Mouse (Mus musculus) kidney, postnatal 0 days (tissue): ENCODE results near the gene Gprin2. TPM values are rescaled to one million over a fixed set of nuclear protein-coding genes. Genes with fewer than 3 reads are reported as not detected.

ENCODE experiments used
- ATAC-seq: fragments of 200-750 bp; cut with Nextera tagmentation; replicated peaks from 2 replicates; pipeline ENCODE4 v1.8.0; 2017; ENCODE audit warnings: low read depth, moderate number of reproducible peaks, moderate TSS enrichment, moderate library complexity; ENCODE audit not compliant: low FRiP score
- DNase-seq: peaks from one replicate; pipeline ENCODE4 v3.0.0-alpha.2; 2016; ENCODE audit warnings: low spot score
- H3K27ac ChIP-seq: fragments of 300-500 bp; sonication (generic); 2 replicates; pipeline ENCODE4 v1.5.1; 2014; ENCODE audit warnings: mild to moderate bottlenecking
- H3K27me3 ChIP-seq: fragments of 300-500 bp; sonication (generic); 2 replicates; pipeline ENCODE4 v1.6.1; 2014; ENCODE audit warnings: low read length, mixed read lengths; ENCODE audit not compliant: insufficient read depth
- H3K36me3 ChIP-seq: fragments of 300-500 bp; sonication (generic); 2 replicates; pipeline ENCODE4 v1.6.1; 2014; ENCODE audit warnings: low read length, mixed read lengths; ENCODE audit not compliant: insufficient read depth
- H3K4me1 ChIP-seq: fragments of 300-500 bp; sonication (generic); replicated peaks from 2 replicates; pipeline ENCODE4 v1.6.1; 2014; ENCODE audit warnings: antibody characterized with exemption, low read length, mixed read lengths; ENCODE audit not compliant: insufficient read depth
- H3K4me2 ChIP-seq: fragments of 300-500 bp; sonication (generic); 2 replicates; pipeline ENCODE4 v1.6.1; 2014; ENCODE audit warnings: mild to moderate bottlenecking, low read length, moderate library complexity, mixed read lengths
- H3K4me3 ChIP-seq: fragments of 300-500 bp; sonication (generic); replicated peaks from 2 replicates; pipeline ENCODE4 v1.5.1; 2014; ENCODE audit warnings: low read depth, low read length
- H3K9ac ChIP-seq: fragments of 300-500 bp; sonication (generic); 2 replicates; pipeline ENCODE4 v1.6.1; 2014; ENCODE audit warnings: low read depth, low read length
- H3K9me3 ChIP-seq: fragments of 300-500 bp; sonication (generic); replicated peaks from 2 replicates; pipeline ENCODE4 v1.6.1; 2016; ENCODE audit warnings: low read length, inconsistent platforms, mixed read lengths
- CTCF ChIP-seq: IDR thresholded peaks from 2 replicates; pipeline ENCODE4 v1.5.1; 2016; ENCODE audit warnings: antibody characterized with exemption, low read depth, mild to moderate bottlenecking, moderate library complexity
- WGBS: fragments of 180-500 bp; shearing (Covaris S2); extraction: QIAGEN DNeasy Blood & Tissue Kit; methylation state at CpG from one replicate; pipeline ENCODE4 v1.1.7; 2014; 5-methylcytosine and 5-hydroxymethylcytosine counted together
- polyA plus RNA-seq: library from polyadenylated mRNA; unstranded; fragments of >200 nt; fragmentation: Nextera tagmentation; extraction: Ambion mirVana; gene quantifications from 2 replicates; pipeline ENCODE4 v1.2.1, GENCODE M21; 2015

Gprin2 gene
- 0.62 and 0.79 TPM in 2 replicates for polyA plus RNA-seq

DNA sequence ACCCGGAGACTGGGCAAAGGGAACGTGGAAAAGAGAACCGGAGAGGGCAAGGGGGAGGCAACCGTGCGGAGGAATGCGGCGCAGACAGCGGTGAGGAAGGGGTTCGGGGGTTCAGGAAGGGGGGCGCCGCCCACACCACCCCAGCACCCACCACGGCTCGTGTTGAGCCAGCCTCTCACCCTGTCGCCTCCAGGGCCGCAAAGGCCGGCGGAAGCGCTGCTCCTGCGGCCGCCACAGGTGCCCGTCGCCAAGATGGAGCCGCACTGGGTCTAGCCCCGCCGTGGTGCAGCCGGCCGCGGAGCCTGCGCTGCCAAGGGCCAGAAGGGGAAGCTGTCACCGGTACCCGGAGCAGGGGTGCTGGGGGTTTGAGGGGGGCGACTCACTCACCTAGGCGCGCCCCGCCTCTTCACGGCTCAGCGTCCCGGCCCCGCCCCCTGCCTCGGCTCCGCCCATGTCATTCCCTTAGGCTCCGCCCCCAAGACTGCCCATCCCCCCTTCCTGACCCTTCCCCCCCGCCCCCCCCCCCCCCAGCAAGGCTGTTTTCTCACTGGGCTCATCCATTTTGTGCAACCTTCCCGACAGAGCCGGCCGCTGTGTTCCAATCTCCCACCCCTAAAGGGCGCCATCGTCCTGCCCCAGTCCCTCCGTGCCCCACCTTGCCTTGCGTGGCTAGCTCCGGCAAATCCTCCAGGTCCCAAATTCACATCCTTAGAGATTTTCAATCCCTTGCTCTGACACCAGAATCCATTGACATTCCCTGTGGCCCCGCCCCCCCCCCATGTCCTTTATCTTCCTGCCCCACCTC, at the start of gene Gprin2:
TSS of gene Gprin2 (minus strand) at position 423 of the 805 bp plus-strand sequence.
- Histone ChIP-seq H3K27me3 (no peaks in the 10 kb centered on the region), H3K9me3 (no peaks in the 10 kb centered on the region), H3K4me1 (peaks cover 3% of the 10 kb centered on the region; the same call in 1 of the 2 replicates), H3K4me3 (peak within 1 kb of the TSS; percentile 65), H3K27ac (no peak within 1 kb of the TSS; the same call in 1 of the 2 replicates), H3K4me2 (peak within 1 kb of the TSS; percentile 97), H3K36me3 (no peaks in the 10 kb centered on the region), H3K9ac (peak within 1 kb of the TSS; percentile 62)
- ATAC-seq: peak; percentile 74
- 3% methylated on average over 37 of the region's 52 CpGs for WGBS
- peak; percentile 32 for DNase-seq
- TF ChIP-seq CTCF: no peak

DNA sequence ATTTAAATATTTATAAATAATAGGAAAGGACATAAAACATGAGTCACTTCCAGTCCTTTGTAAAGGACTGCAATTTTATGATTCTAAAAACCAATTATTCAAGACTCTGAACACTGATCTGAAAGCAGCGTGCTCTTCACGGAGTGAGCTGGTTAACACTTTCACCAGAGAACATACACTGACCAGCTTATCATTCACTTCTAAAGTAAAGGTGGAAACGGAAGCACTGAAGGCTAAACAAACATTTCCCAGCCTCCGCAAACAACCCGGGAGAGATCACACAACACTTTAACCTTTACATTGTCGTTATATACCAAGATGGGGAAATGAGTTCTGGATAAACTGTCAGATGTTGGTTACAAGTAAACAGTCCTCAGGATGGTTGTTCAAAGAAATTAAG, 39.2 kb upstream of the Gprin2 start:
- Histone ChIP-seq H3K27ac (no peak overlapping the region), H3K4me2 (no peak overlapping the region), H3K4me3 (no peak overlapping the region), H3K4me1 (no peaks in the 10 kb centered on the region), H3K27me3 (no peaks in the 10 kb centered on the region), H3K36me3 (no peaks in the 10 kb centered on the region), H3K9ac (no peak overlapping the region), H3K9me3 (no peaks in the 10 kb centered on the region)
- ATAC-seq (no peak), DNase-seq (no peak)
- WGBS: 68% methylated on average over 6 of the region's 6 CpGs
- no peak for TF ChIP-seq CTCF

DNA sequence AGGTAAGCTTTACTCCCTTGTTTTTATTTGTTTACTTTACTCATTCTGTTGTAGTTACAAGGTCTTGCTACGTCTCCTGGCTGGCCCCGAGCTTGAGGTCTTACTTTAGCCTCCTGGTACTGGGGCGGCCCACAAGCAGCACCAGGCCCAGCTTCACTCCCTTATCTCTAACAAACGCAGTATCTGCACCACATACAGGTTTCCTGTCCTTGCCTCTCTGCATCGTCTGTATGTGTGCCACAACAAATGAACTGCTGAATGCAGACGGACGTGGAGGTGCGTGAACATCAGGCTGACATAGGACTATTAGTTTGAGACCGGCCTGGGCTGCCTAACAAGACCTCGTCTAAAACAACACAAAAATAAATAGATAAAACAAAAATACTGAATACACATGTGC, 38.8 kb upstream of the Gprin2 start:
- TF ChIP-seq CTCF: no peak
- H3K4me3 ChIP-seq: no peak overlapping the region
- no peak for ATAC-seq
- no peaks in the 10 kb centered on the region for H3K36me3 ChIP-seq
- H3K9me3 ChIP-seq: no peaks in the 10 kb centered on the region
- no peak for DNase-seq
- no peaks in the 10 kb centered on the region for H3K4me1 ChIP-seq
- WGBS: 80% methylated on average over 10 of the region's 10 CpGs
- H3K4me2 ChIP-seq: no peak overlapping the region
- H3K9ac ChIP-seq: no peak overlapping the region
- no peak overlapping the region for H3K27ac ChIP-seq
- H3K27me3 ChIP-seq: no peaks in the 10 kb centered on the region

DNA sequence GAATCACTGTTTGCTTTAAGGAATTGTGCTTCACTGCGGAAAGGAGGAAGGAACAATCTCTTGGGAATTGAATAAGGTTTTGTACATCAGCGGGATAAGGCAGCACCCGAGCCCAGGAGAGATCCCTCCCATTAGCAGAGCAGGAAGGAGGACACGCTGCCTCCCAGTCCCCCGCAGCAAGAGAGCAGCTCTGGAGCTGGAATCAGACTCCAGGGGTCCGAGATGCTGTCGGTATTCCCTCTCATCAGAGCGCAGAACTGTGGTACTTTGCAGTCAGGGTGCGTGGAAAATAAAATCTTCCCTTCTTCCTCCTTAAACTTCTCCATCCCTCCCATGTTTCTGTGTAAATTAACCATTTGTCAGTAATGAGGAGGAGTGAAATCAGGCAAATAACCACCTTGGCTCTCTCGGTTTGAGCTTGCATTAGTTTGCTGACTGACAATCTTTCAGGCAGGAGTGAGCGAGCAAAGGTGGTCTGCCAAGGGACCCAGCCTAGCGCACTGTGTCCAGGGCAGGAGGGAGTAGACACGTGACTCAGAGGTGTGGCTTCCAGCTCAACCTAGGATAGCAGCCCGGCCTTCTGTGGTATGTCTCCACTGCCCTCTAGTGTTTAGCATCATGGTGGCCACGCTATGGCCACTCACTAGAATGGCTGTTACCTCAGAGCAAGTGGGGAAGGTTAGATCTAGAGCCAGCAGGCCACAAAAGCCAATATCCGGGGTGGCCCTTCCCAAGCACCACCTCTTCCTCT, 33.4 kb upstream of the Gprin2 start:
- Histone ChIP-seq H3K27ac (no peak overlapping the region), H3K4me2 (peak overlapping the region; percentile 54), H3K36me3 (no peaks in the 10 kb centered on the region), H3K4me1 (no peaks in the 10 kb centered on the region), H3K9me3 (no peaks in the 10 kb centered on the region), H3K9ac (peak overlapping the region; percentile 38), H3K27me3 (no peaks in the 10 kb centered on the region), H3K4me3 (peak overlapping the region; percentile 10)
- peak; percentile 96 for TF ChIP-seq CTCF
- WGBS: 4% methylated on average over 16 of the region's 16 CpGs
- ATAC-seq: peak; percentile 97
- DNase-seq: peak; percentile 96

DNA sequence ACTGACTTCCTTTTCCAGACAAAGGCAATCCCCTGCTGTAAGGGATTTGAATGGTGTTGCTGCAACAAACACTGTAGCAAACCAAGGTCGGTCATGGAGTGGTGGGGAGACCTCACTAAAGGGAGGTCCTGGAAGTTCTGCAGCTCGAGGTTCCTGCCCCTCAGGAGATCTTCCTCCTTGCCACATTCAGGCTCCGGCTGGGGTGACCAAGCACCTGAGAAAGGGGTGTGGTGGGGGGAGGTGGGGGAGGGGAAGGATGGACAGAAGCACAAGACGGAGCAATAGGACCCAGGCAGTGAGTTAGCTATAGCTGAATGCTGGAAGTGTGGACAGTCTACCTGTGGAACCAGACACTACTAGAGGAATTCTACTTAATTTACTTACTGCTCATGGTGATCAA, 32.4 kb upstream of the Gprin2 start:
- Histone ChIP-seq H3K36me3 (no peaks in the 10 kb centered on the region), H3K4me1 (no peaks in the 10 kb centered on the region), H3K27ac (no peak overlapping the region), H3K27me3 (no peaks in the 10 kb centered on the region), H3K9ac (no peak overlapping the region), H3K4me3 (no peak overlapping the region), H3K4me2 (no peak overlapping the region), H3K9me3 (no peaks in the 10 kb centered on the region)
- TF ChIP-seq CTCF: no peak
- ATAC-seq (no peak), DNase-seq (no peak)
- 79% methylated on average over 4 of the region's 4 CpGs for WGBS

DNA sequence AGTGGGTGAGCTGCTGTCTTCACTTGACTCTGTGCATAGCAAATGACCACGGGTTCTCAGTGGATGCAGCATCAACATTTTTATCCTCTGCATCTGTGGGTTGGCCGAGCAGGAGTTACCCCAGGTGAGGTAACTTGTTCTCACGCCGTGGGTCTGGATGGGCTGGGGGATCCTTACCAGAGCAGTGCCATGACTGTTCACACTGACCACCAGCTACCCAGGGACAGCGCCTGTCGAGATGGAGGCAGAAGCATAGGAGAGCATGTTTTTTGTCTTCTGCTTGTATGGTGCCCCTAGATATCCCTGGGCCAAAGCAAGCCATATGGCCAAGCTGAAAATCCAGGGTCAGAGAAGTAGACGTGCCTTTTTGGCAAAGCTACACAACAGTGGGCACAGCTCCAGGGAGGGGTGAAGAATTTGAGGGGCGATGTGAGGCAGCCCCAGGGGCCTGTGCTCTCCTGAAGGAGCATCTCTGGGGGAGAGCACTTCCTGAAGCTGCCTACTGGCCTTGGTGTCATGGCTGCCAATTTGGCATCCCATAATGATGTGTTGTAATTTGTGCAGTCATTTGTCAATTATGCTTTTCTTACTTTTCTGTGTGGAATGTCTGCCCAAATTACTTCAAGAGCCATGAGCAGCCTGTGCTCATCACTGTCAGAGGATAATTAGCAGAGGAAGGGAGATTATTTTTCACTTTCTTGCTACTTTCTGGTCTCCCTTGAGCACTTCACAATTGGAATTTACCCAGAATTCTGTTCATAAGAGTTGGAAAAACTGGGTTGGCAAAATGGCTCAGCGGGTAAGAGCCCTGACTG, 31.6 kb upstream of the Gprin2 start:
- Histone ChIP-seq H3K27me3 (no peaks in the 10 kb centered on the region), H3K9me3 (no peaks in the 10 kb centered on the region), H3K9ac (no peak overlapping the region), H3K4me2 (no peak overlapping the region), H3K4me1 (no peaks in the 10 kb centered on the region), H3K4me3 (no peak overlapping the region), H3K27ac (no peak overlapping the region), H3K36me3 (no peaks in the 10 kb centered on the region)
- DNase-seq: peak; percentile 25
- 80% methylated on average over 9 of the region's 9 CpGs for WGBS
- no peak for ATAC-seq
- TF ChIP-seq CTCF: no peak
